Mouse (Mus musculus) MEL (cell line): ENCODE results near the gene Ilf3. TPM values are rescaled to one million over a fixed set of nuclear protein-coding genes. Genes with fewer than 3 reads are reported as not detected.
A peak's percentile ranks its signal among the peaks of the same experiment; 100 is the strongest.

Experiments
- DNase-seq: peaks from one replicate; pipeline ENCODE4 v3.0.0; 2011; ENCODE audit warnings: low read depth, low spot score
- H3K27ac ChIP-seq: 2 replicates; pipeline ENCODE4 v1.5.1; 2012; ENCODE audit warnings: low read depth, mild to moderate bottlenecking, control low read depth, low read length, moderate library complexity; ENCODE audit not compliant: control insufficient read depth
- H3K27me3 ChIP-seq, 2 experiments: fragments of 150-350 bp in 1 of 2; sonication (generic) in 1 of 2; 2 replicates each; pipeline ENCODE4 v1.6.1; 2012; ENCODE audit warnings: low read length in 2 of 2, mild to moderate bottlenecking in 2 of 2, improper control_type of control experiment in 1 of 2, moderate library complexity in 1 of 2; ENCODE audit not compliant: insufficient read depth in 2 of 2, control insufficient read depth in 1 of 2
- H3K36me3 ChIP-seq, 2 experiments: 2 replicates each; pipeline ENCODE4 v1.6.1; 2012 to 2014; ENCODE audit warnings: low read length in 2 of 2, improper control_type of control experiment in 1 of 2, inconsistent platforms in 1 of 2, mild to moderate bottlenecking in 1 of 2; ENCODE audit not compliant: insufficient read depth in 2 of 2, control insufficient read depth in 1 of 2
- H3K4me1 ChIP-seq, 2 experiments: fragments of 150-350 bp in 1 of 2; sonication (generic) in 1 of 2; 2 replicates each; pipeline ENCODE4 v1.6.1; 2012; ENCODE audit warnings: low read length in 2 of 2, improper control_type of control experiment in 1 of 2, mild to moderate bottlenecking in 1 of 2; ENCODE audit not compliant: insufficient read depth in 2 of 2, control insufficient read depth in 1 of 2
- H3K4me3 ChIP-seq, 2 experiments: fragments of 150-350 bp in 1 of 2; sonication (generic) in 1 of 2; 2 replicates each; pipeline ENCODE4 v1.5.1; 2012; ENCODE audit warnings: low read depth in 2 of 2, low read length in 2 of 2, mild to moderate bottlenecking in 2 of 2, moderate library complexity in 2 of 2, control low read depth in 1 of 2, improper control_type of control experiment in 1 of 2; ENCODE audit not compliant: control insufficient read depth in 1 of 2, insufficient read depth in 1 of 2
- H3K79me2 ChIP-seq: 2 replicates; pipeline ENCODE4 v1.6.1; 2012; ENCODE audit warnings: mild to moderate bottlenecking, low read length, moderate library complexity; ENCODE audit not compliant: control insufficient read depth, poor library complexity, insufficient read depth
- H3K9ac ChIP-seq: 2 replicates; pipeline ENCODE4 v1.6.1; 2012; ENCODE audit warnings: low read depth, mild to moderate bottlenecking, control low read depth, low read length, moderate library complexity; ENCODE audit not compliant: control insufficient read depth, poor library complexity, severe bottlenecking
- H3K9me3 ChIP-seq: fragments of 150-350 bp; sonication (generic); replicated peaks from 2 replicates; pipeline ENCODE4 v1.6.1; 2012; ENCODE audit warnings: mild to moderate bottlenecking, low read length, improper control_type of control experiment, moderate library complexity; ENCODE audit not compliant: insufficient read depth
- BHLHE40 ChIP-seq: IDR thresholded peaks from 2 replicates; pipeline ENCODE4 v1.6.1; 2012; ENCODE audit warnings: low read depth, mild to moderate bottlenecking, inconsistent platforms, low read length, improper control_type of control experiment, borderline replicate concordance
- CHD1 ChIP-seq: IDR thresholded peaks from 2 replicates; pipeline ENCODE4 v1.6.1; 2012; ENCODE audit warnings: low read depth, mild to moderate bottlenecking, inconsistent platforms, low read length, improper control_type of control experiment
- E2F4 ChIP-seq: IDR thresholded peaks from 2 replicates; pipeline ENCODE4 v1.6.1; 2011; ENCODE audit warnings: low read depth, low read length, improper control_type of control experiment, borderline replicate concordance
- ELF1 ChIP-seq: IDR thresholded peaks from 2 replicates; pipeline ENCODE4 v1.6.1; 2014; ENCODE audit warnings: low read depth, mild to moderate bottlenecking, inconsistent platforms, low read length, improper control_type of control experiment, moderate library complexity
- ETS1 ChIP-seq: IDR thresholded peaks from 2 replicates; pipeline ENCODE4 v1.6.1; 2012; ENCODE audit warnings: low read depth, mild to moderate bottlenecking, inconsistent platforms, low read length, improper control_type of control experiment, moderate library complexity
- GABPA ChIP-seq: IDR thresholded peaks from 2 replicates; pipeline ENCODE4 v1.6.1; 2012; ENCODE audit warnings: low read depth, mild to moderate bottlenecking, inconsistent platforms, low read length, improper control_type of control experiment, moderate library complexity
- GATA1 ChIP-seq: IDR thresholded peaks from 2 replicates; pipeline ENCODE4 v1.6.1; 2011; ENCODE audit warnings: low read depth, low read length, improper control_type of control experiment
- HCFC1 ChIP-seq: IDR thresholded peaks from 2 replicates; pipeline ENCODE4 v1.6.1; 2012; ENCODE audit warnings: low read depth, mild to moderate bottlenecking, inconsistent platforms, low read length, improper control_type of control experiment, moderate library complexity
- JUND ChIP-seq: IDR thresholded peaks from 2 replicates; pipeline ENCODE4 v1.6.1; 2011; ENCODE audit warnings: low read depth, mild to moderate bottlenecking, improper control_type of control experiment, low read length
- KAT2A ChIP-seq: conservative IDR thresholded peaks from 2 replicates; pipeline ENCODE4 v1.6.1; 2012; ENCODE audit warnings: low read depth, low read length, improper control_type of control experiment, inconsistent platforms
- MAFK ChIP-seq: IDR thresholded peaks from 2 replicates; pipeline ENCODE4 v1.6.1; 2011; ENCODE audit warnings: low read depth, mild to moderate bottlenecking, low read length, improper control_type of control experiment, borderline replicate concordance
- MAX ChIP-seq: IDR thresholded peaks from 2 replicates; pipeline ENCODE4 v1.6.1; 2011; ENCODE audit warnings: low read length, improper control_type of control experiment
- MAZ ChIP-seq: IDR thresholded peaks from 2 replicates; pipeline ENCODE4 v1.6.1; 2012; ENCODE audit warnings: low read depth, mild to moderate bottlenecking, inconsistent platforms, low read length, improper control_type of control experiment
- MEF2A ChIP-seq: IDR thresholded peaks from 2 replicates; pipeline ENCODE4 v1.6.1; 2014; ENCODE audit warnings: low read depth, mild to moderate bottlenecking, inconsistent platforms, low read length, improper control_type of control experiment; ENCODE audit not compliant: poor library complexity, insufficient replicate concordance, severe bottlenecking; ENCODE audit errors: extremely low read depth
- MXI1 ChIP-seq: IDR thresholded peaks from 2 replicates; pipeline ENCODE4 v1.6.1; 2011; ENCODE audit warnings: mild to moderate bottlenecking, low read depth, low read length, improper control_type of control experiment
- MYB ChIP-seq: IDR thresholded peaks from 2 replicates; pipeline ENCODE4 v1.6.1; 2011; ENCODE audit warnings: mild to moderate bottlenecking, low read depth, low read length, improper control_type of control experiment
- MYC ChIP-seq: IDR thresholded peaks from 2 replicates; pipeline ENCODE4 v1.6.1; 2011; ENCODE audit warnings: low read depth, mild to moderate bottlenecking, low read length, improper control_type of control experiment, moderate library complexity
- NELFE ChIP-seq: IDR thresholded peaks from 2 replicates; pipeline ENCODE4 v1.6.1; 2011; ENCODE audit warnings: low read depth, low read length, improper control_type of control experiment
- NRF1 ChIP-seq: IDR thresholded peaks from 2 replicates; pipeline ENCODE4 v1.6.1; 2014; ENCODE audit warnings: low read depth, mild to moderate bottlenecking, inconsistent platforms, low read length, improper control_type of control experiment, moderate library complexity; ENCODE audit not compliant: poor library complexity, insufficient read depth, severe bottlenecking
- POLR2A ChIP-seq, 2 experiments: IDR thresholded peaks; 2 replicates each; pipeline ENCODE4 v1.6.1; 2011 to 2012; ENCODE audit warnings: low read length in 2 of 2, mild to moderate bottlenecking in 2 of 2, control low read depth in 1 of 2, improper control_type of control experiment in 1 of 2, low read depth in 1 of 2, moderate library complexity in 1 of 2; ENCODE audit not compliant: control insufficient read depth in 1 of 2, insufficient read depth in 1 of 2, poor library complexity in 1 of 2
- POLR2AphosphoS5 ChIP-seq: IDR thresholded peaks from 2 replicates; pipeline ENCODE4 v1.6.1; 2012; ENCODE audit warnings: low read depth, borderline replicate concordance, mild to moderate bottlenecking, inconsistent platforms, low read length, moderate library complexity, mixed read lengths
- RAD21 ChIP-seq: IDR thresholded peaks from 2 replicates; pipeline ENCODE4 v1.6.1; 2011; ENCODE audit warnings: mild to moderate bottlenecking, low read depth, low read length, improper control_type of control experiment
- RCOR1 ChIP-seq: IDR thresholded peaks from 2 replicates; pipeline ENCODE4 v1.6.1; 2012; ENCODE audit warnings: low read depth, mild to moderate bottlenecking, inconsistent platforms, low read length, improper control_type of control experiment
- SIN3A ChIP-seq: IDR thresholded peaks from 2 replicates; pipeline ENCODE4 v1.6.1; 2012; ENCODE audit warnings: low read length, improper control_type of control experiment, inconsistent platforms
- SMC3 ChIP-seq: IDR thresholded peaks from 2 replicates; pipeline ENCODE4 v1.6.1; 2011; ENCODE audit warnings: low read depth, low read length, improper control_type of control experiment
- TAL1 ChIP-seq: IDR thresholded peaks from 2 replicates; pipeline ENCODE4 v1.6.1; 2012; ENCODE audit warnings: mild to moderate bottlenecking, inconsistent platforms, low read length, moderate library complexity, mixed read lengths
- TBP ChIP-seq: IDR thresholded peaks from 2 replicates; pipeline ENCODE4 v1.8.0; 2011; ENCODE audit warnings: low read depth, low read length, improper control_type of control experiment
- UBTF ChIP-seq: IDR thresholded peaks from 2 replicates; pipeline ENCODE4 v1.6.1; 2012; ENCODE audit warnings: low read depth, mild to moderate bottlenecking, inconsistent platforms, low read length, improper control_type of control experiment, moderate library complexity, borderline replicate concordance; ENCODE audit not compliant: insufficient read depth
- USF1 ChIP-seq: IDR thresholded peaks from 2 replicates; pipeline ENCODE4 v1.6.1; 2014; ENCODE audit warnings: low read depth, mild to moderate bottlenecking, inconsistent platforms, low read length, improper control_type of control experiment, moderate library complexity
- ZC3H11A ChIP-seq: IDR thresholded peaks from 2 replicates; pipeline ENCODE4 v1.6.1; 2012; ENCODE audit warnings: low read depth, mild to moderate bottlenecking, inconsistent platforms, low read length, improper control_type of control experiment
- ZNF384 ChIP-seq: IDR thresholded peaks from 2 replicates; pipeline ENCODE4 v1.6.1; 2012; ENCODE audit warnings: low read depth, mild to moderate bottlenecking, inconsistent platforms, low read length, improper control_type of control experiment
- polyA plus RNA-seq, 2 experiments: library from polyadenylated mRNA; stranded (reverse) in 1 of 2; unstranded in 1 of 2; fragments of >175 nt in 1 of 2; fragments of >200 nt in 1 of 2; gene quantifications; 2 replicates each; pipeline versions ENCODE4 v1.2.1 to v1.2.4; 2012; ENCODE audit warnings: low replicate concordance in 2 of 2, low read depth in 1 of 2; ENCODE audit not compliant: insufficient read length in 2 of 2, insufficient read depth in 1 of 2, missing spikeins in 1 of 2
- total RNA-seq: library from RNA; depleted of rRNA; stranded (reverse); fragments of 300-350 nt; gene quantifications from 2 replicates; pipeline ENCODE4 v1.2.3, GENCODE M21; 2012

Ilf3 gene
- total and polyA plus RNA-seq, 3 experiments = 67.4 to 519 (median 210) TPM

GRCm38 (mm10) chr9:21320619-21321512, 46.8 kb upstream of the Ilf3 start, which contains the start of gene Slc44a2 (continued):
- TF ChIP-seq MEF2A (no peak), MAZ (peak; percentile 95), USF1 (peak; percentile 64), SIN3A (peak; percentile 87), MYC (no peak), MYB (no peak), RAD21 (no peak), MAFK (no peak), ELF1 (0 out of 2 replicates have a peak, but pooled peaks have one; percentile 42), SMC3 (0 out of 2 replicates have a peak, but pooled peaks have one; percentile 17), UBTF (peak; percentile 49; the same call in 1 of the 2 replicates), MXI1 (peak; percentile 80), GATA1 (peak; percentile 69), HCFC1 (peak; percentile 38)

GRCm38 (mm10) chr9:21321513-21321835, 46.2 kb upstream of the Ilf3 start:
- peaks cover 16 to 22% of the 10 kb centered on the region in 2 experiments for H3K4me1 ChIP-seq
- peak overlapping the region; percentile 61 to 75 for H3K4me3 ChIP-seq
- no peaks in the 10 kb centered on the region for H3K27me3 ChIP-seq
- peak overlapping the region; percentile 62 for H3K9ac ChIP-seq
- H3K27ac ChIP-seq = peak overlapping the region; percentile 22
- peaks cover 24% of the 10 kb centered on the region for H3K79me2 ChIP-seq
- H3K36me3 ChIP-seq = peaks cover 0 to 20% of the 10 kb centered on the region in 2 experiments; a peak in 2 of 4 replicates
- peak; percentile 93 for DNase-seq
- no peaks in the 10 kb centered on the region for H3K9me3 ChIP-seq
- no peak; the same call in 1 of the 2 replicates for TF ChIP-seq ZNF384
- no peak for TF ChIP-seq POLR2AphosphoS5
- no peak for TF ChIP-seq KAT2A
- TF ChIP-seq MAFK = no peak
- TF ChIP-seq NRF1 = no peak
- 0 out of 2 replicates have a peak, but pooled peaks have one; percentile 5 for TF ChIP-seq HCFC1
- TF ChIP-seq MAZ = peak; percentile 71; the same call in 1 of the 2 replicates
- TF ChIP-seq UBTF = no peak
- no peak for TF ChIP-seq E2F4
- 0 out of 4 replicates have a peak, but pooled peaks of 1 of the 2 experiments have one; percentile 22 for TF ChIP-seq POLR2A (IDR thresholded peaks at IDR 0.05; ENCODE audit: control insufficient read depth in 1 of 2, insufficient read depth in 1 of 2, low read depth in 1 of 2, low read length in 2 of 2, poor library complexity in 1 of 2)
- peak; percentile 33; the same call in 1 of the 2 replicates for TF ChIP-seq CHD1
- no peak for TF ChIP-seq JUND
- TF ChIP-seq SMC3 = no peak
- TF ChIP-seq GATA1 = peak; percentile 60
- no peak for TF ChIP-seq ZC3H11A
- TF ChIP-seq SIN3A = peak; percentile 45; the same call in 1 of the 2 replicates
- no peak for TF ChIP-seq BHLHE40
- no peak for TF ChIP-seq TBP
- no peak for TF ChIP-seq USF1
- TF ChIP-seq RCOR1 = no peak
- no peak for TF ChIP-seq NELFE
- no peak for TF ChIP-seq RAD21
- no peak for TF ChIP-seq GABPA
- peak; percentile 67; the same call in 1 of the 2 replicates for TF ChIP-seq MEF2A
- no peak for TF ChIP-seq TAL1
- TF ChIP-seq MAX = no peak
- TF ChIP-seq ETS1 = peak; percentile 75
